Mouse (Mus musculus) heart, postnatal 4 days (tissue): ENCODE measurements around the gene Leng9. TPM values are rescaled to one million over a fixed set of nuclear protein-coding genes. Genes with fewer than 3 reads are reported as not detected.
"Not testable (repeated sequence)": the region's sequence is repeated elsewhere in the genome, so short reads cannot be mapped to it uniquely, and the experiment has no call there.

Experiments used
- DNase-seq: peaks from one replicate; pipeline ENCODE4 v3.0.0; 2021
- total RNA-seq, 2 experiments: library from RNA; stranded (reverse); gene quantifications; 2 replicates each; pipeline ENCODE4 v1.2.3; 2021

Leng9 gene
- 1 to 10 TPM; 2.1 to 3.0 TPM for total RNA-seq

- DNase-seq, result no peak
These were observed at the start of gene Leng9 for GRCm38 (mm10) chr7:4150059-4150541. Gene Leng9, minus strand, starts transcription at chr7:4150374.

DNA sequence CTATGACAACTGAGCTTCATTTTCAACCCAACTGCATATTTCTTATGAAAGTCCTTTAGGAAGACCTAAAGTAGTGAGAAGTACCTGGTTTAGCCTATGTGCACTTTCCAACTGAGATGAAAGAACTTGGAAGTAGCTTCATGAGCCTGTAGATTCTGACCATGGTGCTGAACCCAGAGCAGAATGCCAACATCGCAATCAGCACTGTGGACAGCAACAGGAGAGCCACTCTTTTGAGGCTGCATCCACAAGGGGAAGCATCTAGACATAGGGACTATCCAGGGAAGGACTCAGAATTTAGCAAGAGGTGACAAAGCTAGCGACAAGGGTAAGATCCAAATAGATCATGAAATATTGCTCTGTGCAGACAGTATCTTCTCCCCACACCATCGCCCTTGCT lies 28.3 kb upstream of the Leng9 start:
- peak; percentile 78 for DNase-seq

- DNase-seq, result no peak
These were observed 20.2 kb upstream of the Leng9 start for GRCm38 (mm10) chr7:4170193-4170938.

- no peak for DNase-seq
These were observed 16.9 kb upstream of the Leng9 start for GRCm38 (mm10) chr7:4167098-4167497.

GRCm38 (mm10) chr7:4165286-4165685 lies 15.1 kb upstream of the Leng9 start:
- DNase-seq, result no peak

- peak; percentile 70 for DNase-seq
These were observed 14.1 kb upstream of the Leng9 start, which contains the start of gene Cdc42ep5 for GRCm38 (mm10) chr7:4164090-4164910. Gene Cdc42ep5, minus strand, starts transcription at chr7:4164860.

- peak; percentile 30 for DNase-seq
These were observed 13.4 kb upstream of the Leng9 start for GRCm38 (mm10) chr7:4163571-4164072.

GRCm38 (mm10) chr7:4161596-4161995 lies 11.4 kb upstream of the Leng9 start:
- not testable (repeated sequence) for DNase-seq

DNA sequence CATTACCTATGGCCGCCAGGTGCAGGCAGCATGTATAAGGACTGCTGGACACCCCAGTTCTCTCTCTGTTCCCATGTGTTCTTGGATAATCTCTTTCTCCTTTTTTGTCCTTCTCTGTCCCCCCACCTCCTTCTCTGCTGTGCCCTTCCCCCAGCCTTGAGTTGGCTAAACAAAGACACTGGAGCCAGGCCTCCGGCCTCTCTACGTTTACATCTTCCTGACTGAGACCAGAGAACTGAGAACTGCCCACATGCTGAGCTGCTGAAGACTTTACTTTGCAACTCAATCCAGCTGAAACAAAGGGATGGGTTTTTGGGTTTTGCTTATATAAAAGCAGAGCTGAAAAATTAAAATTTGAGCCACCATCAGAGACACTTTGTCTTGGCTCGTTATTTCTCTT lies 4.8 kb upstream of the Leng9 start:
- no peak for DNase-seq

- no peak for DNase-seq
These were observed 4.2 kb upstream of the Leng9 start for GRCm38 (mm10) chr7:4154356-4154755.

DNA sequence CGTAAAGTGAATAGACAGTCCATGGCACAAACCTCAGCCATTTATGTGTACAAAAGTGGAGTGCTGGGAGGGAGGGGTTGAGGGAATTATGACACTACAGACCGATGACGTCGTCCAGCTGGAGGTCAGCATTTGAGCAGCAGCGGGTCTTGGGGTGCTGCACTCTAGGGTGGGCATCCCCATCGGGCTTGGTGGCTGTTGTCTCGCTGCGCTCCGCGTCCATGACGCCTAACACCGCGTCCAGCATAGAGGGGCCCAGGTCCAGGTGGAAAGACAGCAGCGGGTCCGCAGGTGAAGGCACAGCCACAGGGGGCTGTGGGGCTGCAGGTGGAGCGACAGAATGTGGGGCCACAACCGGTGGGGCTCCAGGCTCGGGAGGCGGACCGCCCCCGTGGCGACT lies 1.1 kb upstream of the Leng9 start:
- no peak for DNase-seq

DNA sequence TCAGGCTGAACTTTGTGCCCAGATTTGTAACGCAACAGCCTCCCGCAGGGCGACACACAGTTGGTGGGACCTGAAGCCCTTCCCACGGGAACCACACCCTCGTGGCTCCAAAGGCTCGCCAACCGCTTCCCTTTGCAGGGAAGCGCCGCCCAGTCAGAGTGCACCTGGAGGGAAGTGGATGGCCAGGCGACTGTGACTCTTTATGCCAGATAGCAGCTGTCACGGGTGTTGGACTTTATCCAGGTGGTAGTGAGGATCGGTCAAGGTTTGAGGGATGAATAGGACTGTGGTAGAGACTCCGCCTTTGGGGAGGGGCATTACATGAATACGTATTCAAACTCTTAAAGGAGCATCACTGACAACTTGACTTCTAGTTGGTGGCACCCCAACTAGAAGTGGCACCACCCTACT lies 642 bp upstream of the Leng9 start:
- peak; percentile 46 for DNase-seq

GRCm38 (mm10) chr7:4149209-4150054 lies 742 bp downstream of the Leng9 start:
- DNase-seq, result peak; percentile 80

- no peak for DNase-seq
These were observed 1.6 kb downstream of the Leng9 start for GRCm38 (mm10) chr7:4148341-4149208.

GRCm38 (mm10) chr7:4147836-4148235 lies 2.3 kb downstream of the Leng9 start:
- no peak for DNase-seq

DNA sequence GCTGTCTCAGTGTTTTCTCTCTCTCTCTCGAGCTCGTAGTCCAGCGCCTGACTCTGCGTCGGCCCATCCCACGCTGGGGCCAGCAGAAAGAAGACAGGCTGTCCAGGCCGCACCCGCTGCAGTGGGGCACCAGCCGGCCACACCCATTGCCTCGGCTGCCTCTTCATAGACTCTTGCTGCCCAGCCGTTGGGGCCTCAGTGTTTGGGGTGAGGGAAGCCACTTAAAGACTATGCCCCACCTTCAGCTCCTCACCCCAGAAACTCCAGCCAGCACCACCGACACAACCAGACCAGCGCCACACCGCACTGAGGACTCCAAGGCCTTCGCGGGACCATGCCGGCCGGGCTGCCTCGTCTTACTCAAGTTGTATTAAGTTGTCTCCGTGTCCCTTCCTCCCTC lies 2.8 kb downstream of the Leng9 start:
- DNase-seq, result peak; percentile 21

GRCm38 (mm10) chr7:4146241-4147180 lies 3.7 kb downstream of the Leng9 start:
- no peak for DNase-seq

DNA sequence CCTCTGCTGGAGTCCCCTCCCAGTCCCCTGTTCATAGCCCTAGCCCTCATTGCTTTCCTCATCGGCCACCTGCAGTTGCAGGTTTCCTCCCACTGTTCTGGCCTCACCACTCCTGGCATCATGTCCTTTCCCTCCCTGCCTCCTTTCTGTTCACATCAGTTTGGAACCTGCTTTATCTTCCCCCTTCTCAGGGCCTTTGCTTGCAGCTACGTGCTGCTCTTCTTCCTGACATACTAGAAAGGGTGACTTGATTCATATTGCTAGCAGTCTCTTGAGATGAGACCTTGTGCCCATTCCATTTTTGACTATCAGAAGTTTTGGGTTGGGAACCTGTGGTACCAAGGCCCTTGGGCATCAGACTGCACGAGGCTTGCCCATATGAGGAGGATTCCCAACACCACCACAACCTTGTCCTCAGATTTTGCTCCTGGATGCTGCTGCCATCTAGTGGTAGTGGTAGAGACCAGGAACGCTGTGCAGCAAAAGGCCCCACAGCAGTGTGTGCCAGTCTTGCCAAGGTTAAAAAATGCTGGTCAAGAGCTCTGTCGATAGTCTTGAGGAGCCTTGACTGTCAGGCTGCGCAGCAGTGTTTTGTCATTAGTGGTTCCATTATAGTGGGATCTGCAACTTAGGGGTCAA lies 4.5 kb downstream of the Leng9 start:
- peak; percentile 66 for DNase-seq

DNA sequence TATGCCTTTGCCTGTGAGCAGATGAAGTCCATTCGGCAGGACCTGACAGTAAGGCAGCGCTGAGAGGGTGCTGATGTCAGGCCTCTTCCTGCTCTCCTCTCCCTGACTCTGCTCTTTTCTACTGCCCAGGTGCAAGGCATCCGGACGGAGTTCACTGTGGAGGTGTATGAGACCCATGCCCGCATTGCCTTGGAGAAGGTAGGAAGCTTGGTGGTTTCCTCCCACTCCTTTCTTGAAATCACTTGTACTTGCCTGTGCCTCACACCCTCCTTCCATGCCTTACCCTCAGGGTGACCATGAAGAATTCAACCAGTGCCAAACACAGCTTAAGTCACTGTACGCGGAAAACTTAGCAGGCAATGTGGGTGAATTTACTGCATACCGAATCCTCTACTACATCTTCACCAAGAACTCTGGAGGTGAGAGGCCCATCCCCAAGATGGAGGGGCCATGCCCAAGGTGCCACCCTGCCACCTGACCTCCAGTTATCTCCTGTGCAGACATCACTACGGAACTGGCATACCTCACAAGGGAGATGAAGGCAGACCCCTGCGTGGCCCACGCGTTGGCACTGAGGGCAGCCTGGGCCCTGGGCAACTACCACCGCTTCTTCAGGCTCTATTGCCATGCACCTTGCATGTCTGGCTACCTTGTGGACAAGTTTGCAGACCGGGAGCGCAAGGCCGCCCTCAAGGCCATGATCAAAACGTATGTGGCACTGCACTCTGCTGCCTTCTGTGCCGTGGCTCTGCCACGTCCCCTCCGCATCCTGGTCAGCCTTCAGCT lies 5.2 kb downstream of the Leng9 start:
- DNase-seq, result no peak
